Mouse (Mus musculus) forebrain, embryonic 14.5 days (tissue): ENCODE data around the gene Xxylt1. TPM values are rescaled to one million over a fixed set of nuclear protein-coding genes. Genes with fewer than 3 reads are reported as not detected.
A peak's percentile ranks its signal among the peaks of the same experiment; 100 is the strongest.

Source experiments
- ATAC-seq: fragments of 200-750 bp; cut with Nextera tagmentation; 2 replicates; pipeline ENCODE4 v1.8.0; 2017; ENCODE audit warnings: mild to moderate bottlenecking, moderate library complexity
- DNase-seq: peaks from one replicate; pipeline ENCODE4 v3.0.0-alpha.2; 2015; ENCODE audit warnings: low spot score
- H3K27ac ChIP-seq: fragments of 300-500 bp; sonication (generic); 2 replicates; pipeline ENCODE4 v1.5.1; 2014; ENCODE audit warnings: low read depth, mild to moderate bottlenecking, control low read depth, low read length, moderate library complexity
- H3K27me3 ChIP-seq: fragments of 300-500 bp; sonication (generic); replicated peaks from 2 replicates; pipeline ENCODE4 v1.6.1; 2014; ENCODE audit warnings: low read length, control low read depth, mixed read lengths; ENCODE audit not compliant: control insufficient read depth, insufficient read depth
- H3K36me3 ChIP-seq: fragments of 300-500 bp; sonication (generic); 2 replicates; pipeline ENCODE4 v1.6.1; 2014; ENCODE audit warnings: low read length, control low read depth; ENCODE audit not compliant: control insufficient read depth, insufficient read depth
- H3K4me1 ChIP-seq: fragments of 300-500 bp; sonication (generic); 2 replicates; pipeline ENCODE4 v1.6.1; 2014; ENCODE audit warnings: antibody characterized with exemption, low read length, control low read depth; ENCODE audit not compliant: control insufficient read depth, insufficient read depth
- H3K4me2 ChIP-seq: fragments of 300-500 bp; sonication (generic); 2 replicates; pipeline ENCODE4 v1.6.1; 2014; ENCODE audit warnings: mild to moderate bottlenecking, control low read depth, low read length
- H3K4me3 ChIP-seq: fragments of 300-500 bp; sonication (generic); 2 replicates; pipeline ENCODE4 v1.5.1; 2014; ENCODE audit warnings: low read depth, low read length, control low read depth
- H3K9ac ChIP-seq: fragments of 300-500 bp; sonication (generic); 2 replicates; pipeline ENCODE4 v1.6.1; 2014; ENCODE audit warnings: mild to moderate bottlenecking, low read length, control low read depth, moderate library complexity
- H3K9me3 ChIP-seq: fragments of 300-500 bp; sonication (generic); replicated peaks from 2 replicates; pipeline ENCODE4 v1.6.1; 2016; ENCODE audit warnings: low read length, control low read depth, mixed read lengths; ENCODE audit not compliant: control insufficient read depth
- WGBS: fragments of 180-500 bp; shearing (Covaris S2); extraction: QIAGEN DNeasy Blood & Tissue Kit; methylation state at CpG from one replicate; pipeline ENCODE4 v1.1.7; 2014; 5-methylcytosine and 5-hydroxymethylcytosine counted together
- polyA plus RNA-seq: library from polyadenylated mRNA; unstranded; fragments of >200 nt; fragmentation: Nextera tagmentation; extraction: Ambion mirVana; gene quantifications from 2 replicates; pipeline ENCODE4 v1.2.1, GENCODE M21; 2014

The Xxylt1 gene
- 8.3 and 8.5 TPM in 2 replicates for polyA plus RNA-seq

DNA sequence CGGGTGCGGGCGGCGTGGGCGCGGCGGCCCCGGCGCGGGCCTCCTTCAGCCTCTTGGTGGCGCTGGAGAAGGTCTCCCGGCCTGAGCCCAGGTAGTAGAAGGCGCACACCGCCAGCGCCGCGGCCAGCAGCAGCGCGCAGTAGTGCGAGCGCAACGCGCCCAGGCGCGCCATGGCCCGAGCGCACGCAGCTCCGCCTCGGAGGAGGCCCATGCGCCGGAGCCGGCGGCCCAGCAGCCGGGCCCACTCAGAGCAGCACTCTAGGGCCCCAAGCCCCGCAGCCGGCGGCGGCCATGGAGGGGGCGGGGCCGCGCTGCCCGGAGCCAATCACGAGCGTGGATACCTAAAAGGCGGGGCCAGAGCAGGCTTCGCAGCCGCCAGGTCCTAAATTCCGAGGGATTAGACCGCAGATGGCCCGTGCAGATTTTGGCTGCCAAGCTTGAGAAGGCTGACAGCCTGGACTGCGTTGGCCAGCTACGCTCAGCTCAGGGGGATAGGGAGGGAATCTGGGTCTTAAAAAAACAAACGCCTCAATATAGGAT is at the start of gene Xxylt1:
Gene Xxylt1 (minus strand): TSS at position 308 of the 540 bp plus-strand sequence.
- H3K27me3 ChIP-seq, result no peaks in the 10 kb centered on the region
- H3K9ac ChIP-seq, result peak within 1 kb of the TSS; percentile 79
- no peaks in the 10 kb centered on the region for H3K9me3 ChIP-seq
- H3K27ac ChIP-seq, result peak within 1 kb of the TSS; percentile 88
- peak; percentile 99 for ATAC-seq
- DNase-seq, result peak; percentile 98
- H3K4me1 ChIP-seq, result peaks cover 7% of the 10 kb centered on the region; the same call in 1 of the 2 replicates
- H3K4me2 ChIP-seq, result peak within 1 kb of the TSS; percentile 95
- WGBS, result under 1% methylated on average over 53 of the region's 54 CpGs
- peak within 1 kb of the TSS; percentile 80 for H3K4me3 ChIP-seq
- H3K36me3 ChIP-seq, result peaks cover 2% of the 10 kb centered on the region; the same call in 1 of the 2 replicates

GRCm38 (mm10) chr16:31128116-31128515 is 46.9 kb upstream of the Xxylt1 start:
- WGBS, result 91% methylated on average over 5 of the region's 5 CpGs

DNA sequence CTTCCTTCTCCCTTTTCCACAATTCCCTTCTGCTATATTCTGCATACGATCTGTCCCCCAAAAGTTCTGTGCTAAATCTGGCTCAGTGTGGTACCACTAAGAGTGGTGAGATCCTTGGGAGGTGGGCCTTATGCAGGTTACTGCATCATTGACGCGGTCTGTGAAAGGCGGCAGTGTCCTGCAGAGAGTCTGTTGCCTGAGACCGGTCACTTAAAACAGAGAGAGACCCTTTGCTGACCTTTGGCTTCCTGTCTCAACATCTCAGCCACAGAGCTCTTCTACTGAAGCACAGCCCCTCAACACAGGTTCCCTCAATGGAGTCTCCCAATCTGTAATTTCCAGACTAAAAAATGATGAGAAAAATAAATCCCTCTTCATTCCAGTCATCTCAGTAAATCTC is 43.8 kb upstream of the Xxylt1 start:
- WGBS, result 80% methylated on average over 5 of the region's 5 CpGs
- Histone ChIP-seq H3K27me3 (no peaks in the 10 kb centered on the region), H3K27ac (no peak overlapping the region), H3K9ac (no peak overlapping the region), H3K4me2 (no peak overlapping the region), H3K4me1 (no peaks in the 10 kb centered on the region), H3K4me3 (no peak overlapping the region), H3K36me3 (peaks cover 20% of the 10 kb centered on the region), H3K9me3 (no peaks in the 10 kb centered on the region)
- ATAC-seq (no peak), DNase-seq (no peak)

More at GRCm38 (mm10) chr16:31128116-31128515, 46.9 kb upstream of the Xxylt1 start:
- Histone ChIP-seq H3K4me3 (no peak overlapping the region), H3K27ac (no peak overlapping the region), H3K27me3 (no peaks in the 10 kb centered on the region), H3K4me1 (no peaks in the 10 kb centered on the region), H3K4me2 (no peak overlapping the region), H3K9ac (no peak overlapping the region), H3K9me3 (no peaks in the 10 kb centered on the region), H3K36me3 (peaks cover 16% of the 10 kb centered on the region)
- ATAC-seq, result no peak
- DNase-seq, result no peak

GRCm38 (mm10) chr16:31121612-31122011 is 40.4 kb upstream of the Xxylt1 start:
- 95% methylated on average over 6 of the region's 6 CpGs for WGBS
- no peak for ATAC-seq
- Histone ChIP-seq H3K4me3 (no peak overlapping the region), H3K9me3 (no peaks in the 10 kb centered on the region), H3K27ac (no peak overlapping the region), H3K4me2 (no peak overlapping the region), H3K4me1 (no peaks in the 10 kb centered on the region), H3K36me3 (peaks cover 17% of the 10 kb centered on the region), H3K27me3 (no peaks in the 10 kb centered on the region), H3K9ac (no peak overlapping the region)
- DNase-seq, result no peak

- H3K9ac ChIP-seq, result no peak overlapping the region
- no peaks in the 10 kb centered on the region for H3K4me1 ChIP-seq
- peaks cover 34% of the 10 kb centered on the region for H3K36me3 ChIP-seq
- ATAC-seq (no peak), DNase-seq (no peak)
- H3K27me3 ChIP-seq, result no peaks in the 10 kb centered on the region
- H3K27ac ChIP-seq, result no peak overlapping the region
- H3K4me2 ChIP-seq, result no peak overlapping the region
- 0 out of 2 replicates have a peak, but pooled peaks cover 2% of the 10 kb centered on the region for H3K9me3 ChIP-seq
- no peak overlapping the region for H3K4me3 ChIP-seq
Measured at GRCm38 (mm10) chr16:31113596-31113995, 32.4 kb upstream of the Xxylt1 start.

GRCm38 (mm10) chr16:31101352-31101751 is 20.1 kb upstream of the Xxylt1 start:
- ATAC-seq, result no peak
- 64% methylated on average over 2 of the region's 2 CpGs for WGBS
- Histone ChIP-seq H3K27ac (no peak overlapping the region), H3K4me2 (no peak overlapping the region), H3K4me1 (no peaks in the 10 kb centered on the region), H3K27me3 (no peaks in the 10 kb centered on the region), H3K4me3 (no peak overlapping the region), H3K36me3 (peaks cover 41% of the 10 kb centered on the region), H3K9ac (no peak overlapping the region), H3K9me3 (no peaks in the 10 kb centered on the region)
- no peak for DNase-seq

DNA sequence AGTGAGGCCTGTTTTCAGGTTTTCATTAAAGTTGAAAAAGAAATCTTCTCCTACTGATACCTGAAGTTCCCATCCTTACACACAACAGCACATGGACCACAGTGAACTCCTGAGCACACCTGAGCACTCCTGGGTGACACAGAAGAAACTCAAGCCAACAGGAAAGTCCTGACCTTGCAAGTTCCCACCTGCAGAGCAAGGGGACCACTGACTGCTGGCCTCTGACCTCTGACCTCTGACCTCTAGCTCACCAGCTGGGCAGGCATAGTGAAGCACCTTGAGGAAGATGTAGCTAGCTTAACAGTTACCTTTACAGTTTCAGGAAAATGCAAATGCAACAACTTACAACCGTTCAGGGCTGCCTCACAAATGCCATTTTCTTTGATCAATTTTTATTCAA is 18.7 kb upstream of the Xxylt1 start:
- DNase-seq (no peak), ATAC-seq (no peak)
- Histone ChIP-seq H3K9me3 (no peaks in the 10 kb centered on the region), H3K27ac (no peak overlapping the region), H3K4me3 (no peak overlapping the region), H3K27me3 (no peaks in the 10 kb centered on the region), H3K4me1 (no peaks in the 10 kb centered on the region), H3K4me2 (no peak overlapping the region), H3K9ac (no peak overlapping the region), H3K36me3 (peaks cover 39% of the 10 kb centered on the region)
- WGBS, result 86% methylated on average over 1 of the region's 1 CpGs

GRCm38 (mm10) chr16:31094036-31094435 is 12.8 kb upstream of the Xxylt1 start:
- no peak overlapping the region for H3K27ac ChIP-seq
- H3K9ac ChIP-seq, result no peak overlapping the region
- ATAC-seq, result no peak
- DNase-seq, result no peak
- H3K4me3 ChIP-seq, result no peak overlapping the region
- H3K4me1 ChIP-seq, result no peaks in the 10 kb centered on the region
- no peak overlapping the region for H3K4me2 ChIP-seq
- 54% methylated on average over 6 of the region's 6 CpGs for WGBS
- no peaks in the 10 kb centered on the region for H3K27me3 ChIP-seq
- H3K9me3 ChIP-seq, result no peaks in the 10 kb centered on the region
- 0 out of 2 replicates have a peak, but pooled peaks cover 8% of the 10 kb centered on the region for H3K36me3 ChIP-seq

DNA sequence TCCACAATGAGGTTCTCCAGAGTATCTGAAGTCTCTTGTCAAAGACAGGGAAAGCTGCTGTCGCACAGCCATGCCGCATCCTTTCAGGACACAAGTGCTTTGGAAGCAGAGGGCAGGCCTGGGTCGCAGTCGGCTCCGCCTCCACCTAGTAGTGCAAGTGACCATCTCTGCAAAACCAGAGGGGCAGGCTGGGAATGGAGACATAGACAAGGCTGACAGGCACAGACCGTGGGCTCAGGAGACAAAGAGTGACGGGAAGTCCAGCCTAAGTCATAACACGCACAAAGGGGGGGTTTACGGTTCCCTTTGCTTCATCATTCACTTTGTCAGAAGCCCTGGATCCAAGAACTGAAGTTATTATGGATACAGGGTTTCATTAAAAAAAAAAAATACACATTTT is 12.0 kb upstream of the Xxylt1 start:
- Histone ChIP-seq H3K4me1 (no peaks in the 10 kb centered on the region), H3K36me3 (0 out of 2 replicates have a peak, but pooled peaks cover 6% of the 10 kb centered on the region), H3K9me3 (no peaks in the 10 kb centered on the region), H3K9ac (no peak overlapping the region), H3K4me2 (no peak overlapping the region), H3K27me3 (no peaks in the 10 kb centered on the region), H3K4me3 (no peak overlapping the region), H3K27ac (no peak overlapping the region)
- WGBS, result 58% methylated on average over 9 of the region's 9 CpGs
- DNase-seq (no peak), ATAC-seq (no peak)
